Mouse (Mus musculus): ENCODE measurements at regions not wholly inside any gene's neighbourhood (a gene's known extent, or its start where the extent isn't known, plus 50 kb on each side); places are given as distances from the start of the nearest gene placed in this dataset.

DNA sequence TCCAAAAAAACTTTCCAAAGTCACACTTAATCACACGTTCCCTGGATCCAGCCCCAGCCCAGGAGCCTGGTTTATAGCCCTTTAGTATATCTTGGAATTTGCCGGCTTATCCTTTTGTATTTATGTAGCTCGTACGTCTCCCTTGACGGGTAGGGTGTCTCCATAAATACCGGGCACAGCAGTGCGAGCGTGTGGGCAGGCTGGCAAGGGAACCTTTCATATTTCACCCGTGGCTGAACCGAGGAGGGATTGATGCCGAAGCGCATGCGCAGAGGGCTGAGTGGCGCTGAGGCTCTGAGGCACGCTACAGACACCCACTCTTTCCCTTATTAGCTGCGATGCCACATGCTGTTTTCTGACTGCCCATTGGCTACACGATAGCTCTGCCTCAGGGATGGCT lies 301.9 kb upstream of the Kcnab2 start:
- no peak for ATAC-seq (ENCODE audit: insufficient read depth)
- 72% methylated on average over 17 of the region's 17 CpGs for WGBS (ENCODE audit: insufficient replicate concordance)
- Histone ChIP-seq H3K4me2 (no peak overlapping the region), H3K4me3 (replicated peaks) (no peak overlapping the region), H3K27me3 (no peaks in the 10 kb centered on the region), H3K36me3 (replicated peaks) (no peaks in the 10 kb centered on the region), H3K9ac (no peak overlapping the region), H3K4me1 (replicated peaks) (no peaks in the 10 kb centered on the region), H3K9me3 (replicated peaks) (no peaks in the 10 kb centered on the region; the same call in 1 of the 2 replicates), H3K27ac (replicated peaks) (no peak overlapping the region)

DNA sequence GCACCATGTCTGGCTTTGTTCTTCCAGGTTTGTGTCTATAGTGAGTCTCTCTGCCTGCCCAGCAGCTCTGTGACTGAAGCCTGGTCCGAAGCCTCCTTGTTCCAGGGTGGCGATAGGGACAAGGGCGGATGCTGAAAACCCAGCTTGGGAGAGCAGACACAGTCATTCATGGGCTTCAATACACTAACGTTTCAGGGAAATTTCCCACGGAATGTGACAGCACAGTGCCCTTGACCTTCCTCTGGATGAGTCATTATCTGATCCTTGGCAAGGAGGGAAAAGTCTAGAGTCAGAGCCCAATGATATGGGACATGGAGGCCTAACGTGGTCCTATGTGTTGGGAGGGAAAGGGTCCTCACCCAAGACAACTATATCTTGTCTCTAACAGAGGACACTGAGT lies 298.1 kb upstream of the Kcnab2 start:
- no peaks in the 10 kb centered on the region for H3K27me3 ChIP-seq
- peaks cover 9% of the 10 kb centered on the region; the same call in 1 of the 2 replicates for H3K9me3 ChIP-seq (replicated peaks)
- no peaks in the 10 kb centered on the region for H3K4me1 ChIP-seq (replicated peaks)
- no peak overlapping the region for H3K27ac ChIP-seq (replicated peaks)
- H3K4me2 ChIP-seq = no peak overlapping the region
- no peak overlapping the region for H3K9ac ChIP-seq
- ATAC-seq (ENCODE audit: insufficient read depth) = no peak
- no peak overlapping the region for H3K4me3 ChIP-seq (replicated peaks)
- H3K36me3 ChIP-seq (replicated peaks) = no peaks in the 10 kb centered on the region
- 54% methylated on average over 6 of the region's 6 CpGs for WGBS (ENCODE audit: insufficient replicate concordance)

DNA sequence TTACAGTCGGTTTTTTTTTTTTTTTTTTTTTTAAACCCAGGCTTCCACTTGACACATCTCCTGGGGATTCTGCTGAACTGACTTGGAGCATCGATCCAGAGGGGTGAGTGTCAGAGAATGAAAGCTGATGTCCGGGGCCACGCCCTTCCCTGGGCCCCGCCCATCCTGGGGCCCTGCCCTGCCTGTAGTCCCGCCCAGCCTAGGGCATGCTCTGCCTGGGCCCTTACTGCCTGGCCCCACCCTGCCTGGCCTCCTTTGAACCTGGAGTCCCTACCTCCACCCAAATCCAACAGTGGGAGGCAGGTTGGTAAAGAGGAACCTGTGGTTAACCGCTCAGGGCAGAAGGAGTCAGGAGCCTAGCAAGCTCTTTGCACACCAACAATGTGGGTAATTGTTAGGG lies 293.7 kb upstream of the Kcnab2 start:
- H3K4me1 ChIP-seq (replicated peaks) = no peaks in the 10 kb centered on the region
- WGBS (ENCODE audit: insufficient replicate concordance) = 52% methylated on average over 7 of the region's 7 CpGs
- no peak for ATAC-seq (ENCODE audit: insufficient read depth)
- peaks cover 15% of the 10 kb centered on the region; the same call in 1 of the 2 replicates for H3K9me3 ChIP-seq (replicated peaks)
- no peak overlapping the region for H3K9ac ChIP-seq
- no peak overlapping the region for H3K4me2 ChIP-seq
- H3K27ac ChIP-seq (replicated peaks) = no peak overlapping the region
- no peaks in the 10 kb centered on the region for H3K27me3 ChIP-seq
- H3K36me3 ChIP-seq (replicated peaks) = no peaks in the 10 kb centered on the region
- no peak overlapping the region for H3K4me3 ChIP-seq (replicated peaks)

DNA sequence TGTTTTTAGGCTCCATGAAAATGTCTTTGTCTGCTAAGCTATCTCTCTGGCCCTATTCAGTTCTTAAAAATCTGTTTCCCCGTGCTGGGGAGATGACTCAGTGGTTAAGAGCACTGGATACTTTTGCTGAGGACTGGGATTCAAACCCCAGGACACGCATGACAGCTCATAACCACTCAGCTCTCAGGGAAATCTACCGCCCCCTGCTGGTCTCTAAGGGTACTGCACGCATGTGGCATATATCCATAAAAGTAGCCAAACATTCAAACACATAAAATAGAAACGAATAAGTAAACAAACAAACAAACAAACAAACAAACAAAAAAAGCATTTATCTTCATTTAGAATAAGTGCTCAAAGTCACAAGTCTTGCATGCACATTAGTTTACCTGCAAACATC lies 289.7 kb upstream of the Kcnab2 start:
- H3K4me1 ChIP-seq (replicated peaks) = no peaks in the 10 kb centered on the region
- peaks cover 15% of the 10 kb centered on the region; the same call in 1 of the 2 replicates for H3K9me3 ChIP-seq (replicated peaks)
- H3K9ac ChIP-seq = no peak overlapping the region
- H3K27ac ChIP-seq (replicated peaks) = no peak overlapping the region
- H3K4me2 ChIP-seq = no peak overlapping the region
- ATAC-seq (ENCODE audit: insufficient read depth) = no peak
- no peaks in the 10 kb centered on the region for H3K36me3 ChIP-seq (replicated peaks)
- 66% methylated on average over 5 of the region's 5 CpGs for WGBS (ENCODE audit: insufficient replicate concordance)
- H3K4me3 ChIP-seq (replicated peaks) = no peak overlapping the region
- H3K27me3 ChIP-seq = no peaks in the 10 kb centered on the region

DNA sequence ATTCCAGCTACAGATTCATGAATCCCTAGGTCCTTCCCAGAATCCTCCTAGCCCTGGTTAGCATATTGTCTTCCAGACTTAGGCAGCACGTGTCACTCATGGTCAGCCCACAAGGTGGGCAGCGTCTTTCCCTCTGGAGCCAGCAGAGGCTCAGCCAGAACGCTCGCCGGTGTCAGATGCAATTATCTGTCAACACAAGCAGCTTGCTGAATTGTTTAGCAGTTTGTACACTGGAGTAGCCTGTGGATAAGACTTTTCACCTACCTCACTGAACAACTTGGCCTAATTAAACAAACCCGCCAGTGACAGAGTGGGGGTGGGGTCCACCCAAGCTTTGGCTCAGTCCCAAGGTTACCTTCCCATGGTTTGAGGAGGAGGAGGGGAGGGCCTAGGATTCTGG lies 285.4 kb upstream of the Kcnab2 start:
- Histone ChIP-seq H3K27me3 (no peaks in the 10 kb centered on the region), H3K9me3 (replicated peaks) (peaks cover 9% of the 10 kb centered on the region; the same call in 1 of the 2 replicates), H3K27ac (replicated peaks) (no peak overlapping the region), H3K4me3 (replicated peaks) (no peak overlapping the region), H3K4me1 (replicated peaks) (no peaks in the 10 kb centered on the region), H3K9ac (no peak overlapping the region), H3K4me2 (no peak overlapping the region), H3K36me3 (replicated peaks) (no peaks in the 10 kb centered on the region)
- no peak for ATAC-seq (ENCODE audit: insufficient read depth)
- WGBS (ENCODE audit: insufficient replicate concordance) = 58% methylated on average over 6 of the region's 6 CpGs

DNA sequence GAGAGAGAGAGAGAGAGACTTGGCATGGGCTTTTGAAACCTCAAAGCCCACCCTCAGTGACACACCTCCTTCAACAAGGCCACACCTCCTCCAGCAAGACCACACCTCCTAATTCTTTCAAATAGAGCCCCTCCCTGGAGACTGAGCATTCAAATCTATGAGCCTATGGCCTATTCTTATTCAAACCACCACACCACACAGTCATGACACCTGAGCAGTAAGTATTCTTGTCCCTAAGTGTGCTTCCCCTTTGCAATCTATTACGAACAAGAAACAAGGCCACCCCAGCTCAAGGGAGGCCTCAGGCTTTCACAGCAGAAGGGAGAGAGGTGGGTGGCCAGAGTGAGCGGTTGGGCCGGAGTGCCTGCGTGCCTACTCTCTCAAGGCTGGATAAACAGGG lies 284.9 kb upstream of the Kcnab2 start:
- Histone ChIP-seq H3K4me2 (no peak overlapping the region), H3K36me3 (replicated peaks) (no peaks in the 10 kb centered on the region), H3K27me3 (no peaks in the 10 kb centered on the region), H3K9ac (no peak overlapping the region), H3K9me3 (replicated peaks) (peaks cover 9% of the 10 kb centered on the region; the same call in 1 of the 2 replicates), H3K27ac (replicated peaks) (no peak overlapping the region), H3K4me1 (replicated peaks) (no peaks in the 10 kb centered on the region), H3K4me3 (replicated peaks) (no peak overlapping the region)
- no peak for ATAC-seq (ENCODE audit: insufficient read depth)
- 62% methylated on average over 4 of the region's 4 CpGs for WGBS (ENCODE audit: insufficient replicate concordance)

DNA sequence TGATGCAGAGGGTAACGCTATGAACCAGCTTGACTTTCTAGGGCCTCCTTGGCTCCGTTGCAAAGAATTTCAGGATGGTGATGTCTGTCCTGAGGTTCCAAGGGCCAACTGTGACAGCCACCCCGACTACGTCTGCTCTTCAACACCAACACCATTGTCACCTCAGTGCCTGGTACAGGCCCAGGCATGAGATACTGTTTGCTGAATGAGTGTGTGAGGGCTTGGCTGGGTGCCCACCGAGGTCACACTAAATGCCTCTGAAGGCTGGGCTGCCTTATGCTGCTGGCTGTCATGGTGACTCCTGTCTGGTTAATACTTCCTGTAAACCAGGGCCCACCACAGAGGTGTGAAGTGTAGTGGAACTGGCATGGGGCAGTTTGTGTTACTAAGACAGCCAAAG lies 279.5 kb upstream of the Kcnab2 start:
- ATAC-seq (ENCODE audit: insufficient read depth) = no peak
- 77% methylated on average over 5 of the region's 5 CpGs for WGBS (ENCODE audit: insufficient replicate concordance)
- Histone ChIP-seq H3K4me2 (no peak overlapping the region), H3K4me1 (replicated peaks) (no peaks in the 10 kb centered on the region), H3K27me3 (no peaks in the 10 kb centered on the region), H3K36me3 (replicated peaks) (no peaks in the 10 kb centered on the region), H3K4me3 (replicated peaks) (no peak overlapping the region), H3K27ac (replicated peaks) (no peak overlapping the region), H3K9ac (no peak overlapping the region), H3K9me3 (replicated peaks) (0 out of 2 replicates have a peak, but pooled peaks cover 7% of the 10 kb centered on the region)

DNA sequence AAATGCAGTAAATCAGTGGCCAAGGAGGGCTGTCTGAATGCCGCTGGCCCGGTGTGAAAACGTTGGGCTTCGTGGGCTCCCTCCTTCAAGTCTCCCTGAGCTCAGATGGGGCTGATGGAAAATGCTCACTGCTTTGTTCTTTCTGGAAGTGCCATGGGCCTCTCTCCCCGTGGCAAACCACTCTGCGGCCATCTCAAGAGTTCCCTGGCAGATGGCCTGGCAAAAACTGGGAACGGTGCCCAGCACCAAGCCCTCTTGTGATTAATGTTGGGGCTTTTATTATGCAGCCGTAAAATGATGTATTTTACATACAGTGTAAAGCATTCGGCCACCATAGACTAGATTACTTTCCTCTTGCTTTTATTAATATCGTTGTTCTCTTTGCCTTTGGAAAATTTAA lies 278.9 kb upstream of the Kcnab2 start:
- Histone ChIP-seq H3K9me3 (replicated peaks) (0 out of 2 replicates have a peak, but pooled peaks cover 7% of the 10 kb centered on the region), H3K4me1 (replicated peaks) (no peaks in the 10 kb centered on the region), H3K4me3 (replicated peaks) (no peak overlapping the region), H3K27me3 (no peaks in the 10 kb centered on the region), H3K36me3 (replicated peaks) (no peaks in the 10 kb centered on the region), H3K27ac (replicated peaks) (no peak overlapping the region), H3K9ac (no peak overlapping the region), H3K4me2 (no peak overlapping the region)
- 62% methylated on average over 10 of the region's 10 CpGs for WGBS (ENCODE audit: insufficient replicate concordance)
- ATAC-seq (ENCODE audit: insufficient read depth) = no peak

DNA sequence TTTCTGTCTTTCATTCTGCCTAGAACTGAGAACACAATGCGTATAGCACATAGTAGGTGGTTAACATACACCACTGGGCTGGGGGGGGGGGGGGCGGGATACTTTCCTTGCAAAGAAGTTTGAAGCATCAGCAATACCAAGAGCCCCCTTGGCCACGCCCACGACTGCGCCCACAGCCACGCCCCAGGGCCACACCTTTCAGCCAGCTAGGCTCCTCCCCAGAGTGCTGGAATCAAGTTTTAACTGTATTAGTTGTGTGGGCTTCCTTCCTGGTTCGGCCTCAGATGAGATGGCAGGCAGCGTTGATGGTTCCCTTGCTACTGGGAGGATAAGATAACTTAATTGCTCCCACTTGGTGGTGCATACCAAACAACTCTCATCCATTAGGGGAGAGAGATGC lies 278.1 kb upstream of the Kcnab2 start:
- ATAC-seq (ENCODE audit: insufficient read depth) = no peak
- 70% methylated on average over 8 of the region's 8 CpGs for WGBS (ENCODE audit: insufficient replicate concordance)
- no peak overlapping the region for H3K27ac ChIP-seq (replicated peaks)

DNA sequence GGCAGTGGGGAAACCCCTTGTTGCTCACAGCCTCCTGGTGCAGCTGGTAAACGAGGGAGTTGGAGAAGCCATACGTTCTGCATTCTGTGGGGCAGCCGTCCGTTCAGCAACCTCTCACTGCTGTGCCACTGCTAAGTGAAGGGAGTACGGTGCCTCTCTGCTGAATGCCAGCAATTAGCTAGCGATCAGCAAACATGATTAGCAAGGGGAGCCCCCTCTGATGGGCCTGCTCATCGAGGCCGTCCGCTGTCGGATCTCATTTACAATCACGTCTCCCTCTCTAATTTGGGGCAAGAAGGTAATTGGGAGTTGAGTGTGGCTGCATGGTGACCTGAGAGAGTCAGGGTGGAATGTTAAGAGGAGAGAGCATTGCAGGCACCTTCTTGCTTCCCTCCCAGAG lies 266.7 kb upstream of the Kcnab2 start:
- Histone ChIP-seq H3K4me2 (no peak overlapping the region), H3K4me1 (replicated peaks) (no peaks in the 10 kb centered on the region), H3K9ac (no peak overlapping the region), H3K36me3 (replicated peaks) (no peaks in the 10 kb centered on the region), H3K27me3 (no peaks in the 10 kb centered on the region), H3K27ac (replicated peaks) (no peak overlapping the region), H3K4me3 (replicated peaks) (no peak overlapping the region), H3K9me3 (replicated peaks) (no peaks in the 10 kb centered on the region)
- WGBS (ENCODE audit: insufficient replicate concordance) = 52% methylated on average over 11 of the region's 11 CpGs
- no peak for ATAC-seq (ENCODE audit: insufficient read depth)

More for the DNA sequence above, 278.1 kb upstream of the Kcnab2 start:
- H3K4me2 ChIP-seq = no peak overlapping the region
- no peaks in the 10 kb centered on the region for H3K36me3 ChIP-seq (replicated peaks)
- no peaks in the 10 kb centered on the region for H3K27me3 ChIP-seq
- no peak overlapping the region for H3K9ac ChIP-seq
- H3K4me1 ChIP-seq (replicated peaks) = no peaks in the 10 kb centered on the region
- H3K9me3 ChIP-seq (replicated peaks) = 0 out of 2 replicates have a peak, but pooled peaks cover 7% of the 10 kb centered on the region
- H3K4me3 ChIP-seq (replicated peaks) = no peak overlapping the region

DNA sequence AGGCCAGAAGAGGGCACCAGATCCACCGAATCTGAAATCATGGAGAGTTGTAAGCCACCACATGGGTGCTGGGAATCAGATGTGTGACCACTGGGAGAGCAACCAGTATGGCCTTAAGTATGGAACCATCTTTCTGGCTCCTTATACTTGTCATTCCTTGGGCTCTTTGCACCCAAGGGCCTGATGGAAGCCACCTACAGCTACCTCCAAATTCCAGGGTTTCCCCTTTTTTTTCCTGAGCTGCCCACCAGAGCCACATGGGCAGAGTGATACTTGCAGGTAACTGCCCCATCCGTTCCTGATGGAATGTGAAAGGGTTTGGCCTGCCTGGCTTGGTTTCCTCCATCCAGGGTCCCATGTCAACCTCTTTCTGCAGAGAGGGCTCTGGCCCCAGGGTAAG lies 255.3 kb upstream of the Kcnab2 start:
- H3K4me2 ChIP-seq = no peak overlapping the region
- H3K27me3 ChIP-seq = no peaks in the 10 kb centered on the region
- no peak for ATAC-seq (ENCODE audit: insufficient read depth)
- H3K36me3 ChIP-seq (replicated peaks) = no peaks in the 10 kb centered on the region
- H3K27ac ChIP-seq (replicated peaks) = no peak overlapping the region
- H3K4me1 ChIP-seq (replicated peaks) = no peaks in the 10 kb centered on the region
- no peak overlapping the region for H3K4me3 ChIP-seq (replicated peaks)
- H3K9ac ChIP-seq = no peak overlapping the region
- H3K9me3 ChIP-seq (replicated peaks) = 0 out of 2 replicates have a peak, but pooled peaks cover 3% of the 10 kb centered on the region
- 39% methylated on average over 2 of the region's 2 CpGs for WGBS (ENCODE audit: insufficient replicate concordance)

DNA sequence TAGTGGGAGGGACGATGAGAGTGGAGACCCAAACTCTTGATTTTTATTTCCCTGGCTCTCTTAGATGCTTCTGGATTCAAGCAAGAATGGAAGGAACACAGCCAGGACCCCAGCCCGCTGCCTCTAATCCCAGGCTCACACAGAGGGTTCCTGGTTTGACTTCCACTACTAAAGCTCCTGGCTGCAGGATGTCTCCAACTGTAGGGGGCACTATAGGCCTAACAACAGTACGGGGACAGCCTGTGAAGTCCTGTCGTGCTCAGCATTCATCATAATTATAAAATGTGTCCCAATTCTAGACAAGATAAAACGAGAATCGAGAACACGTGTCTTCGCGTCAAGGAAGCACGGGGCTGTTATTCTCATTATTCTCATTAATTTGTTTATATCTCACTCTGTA lies 254.3 kb upstream of the Kcnab2 start:
- Histone ChIP-seq H3K27ac (replicated peaks) (no peak overlapping the region), H3K4me2 (no peak overlapping the region), H3K4me3 (replicated peaks) (no peak overlapping the region), H3K36me3 (replicated peaks) (no peaks in the 10 kb centered on the region), H3K27me3 (no peaks in the 10 kb centered on the region), H3K9ac (no peak overlapping the region), H3K4me1 (replicated peaks) (no peaks in the 10 kb centered on the region), H3K9me3 (replicated peaks) (0 out of 2 replicates have a peak, but pooled peaks cover under 1% of the 10 kb centered on the region)
- 65% methylated on average over 10 of the region's 10 CpGs for WGBS (ENCODE audit: insufficient replicate concordance)
- no peak for ATAC-seq (ENCODE audit: insufficient read depth)
